Mouse (Mus musculus): ENCODE data around the gene Ywhae.

GRCm38 (mm10) chr11:75796029-75796445 is 63.4 kb downstream of the Ywhae start, which contains the start of gene Doc2b:
- TF ChIP-seq CTCF (IDR thresholded peaks at IDR 0.05; ENCODE audit: borderline replicate concordance, insufficient read depth, low read length) (no peak), POLR2A (IDR thresholded peaks at IDR 0.05; ENCODE audit: low read depth, low read length) (no peak)
